Mouse (Mus musculus) olfactory bulb, adult 2 months (tissue): ENCODE measurements at regions not wholly inside any gene's neighbourhood (a gene's known extent, or its start where the extent isn't known, plus 50 kb on each side); places are given as distances from the start of the nearest gene placed in this dataset.

Experiments
- CTCF ChIP-seq: fragments of 200-500 bp; IDR thresholded peaks from 2 replicates; pipeline ENCODE4 v1.5.1; 2012; ENCODE audit warnings: low read depth, mild to moderate bottlenecking, low read length, moderate library complexity; ENCODE audit not compliant: insufficient read depth
- POLR2A ChIP-seq: fragments of 200-500 bp; IDR thresholded peaks from 2 replicates; pipeline ENCODE4 v1.6.1; 2012; ENCODE audit warnings: mild to moderate bottlenecking, low read depth, low read length, moderate library complexity; ENCODE audit not compliant: insufficient read depth

GRCm38 (mm10) chr14:66475026-66475425 is 466.0 kb upstream of the Gulo start:
- TF ChIP-seq POLR2A (no peak), CTCF (no peak)
